Mouse (Mus musculus) erythroblast, embryonic 14.5 days (primary cell): ENCODE data around the gene Zfhx3.

Experiments
- GATA1 ChIP-seq: IDR thresholded peaks from 2 replicates; pipeline ENCODE4 v1.6.1; 2012; ENCODE audit warnings: low read length, inconsistent platforms, mixed read lengths
- TAL1 ChIP-seq: IDR thresholded peaks from 3 replicates; pipeline ENCODE4 v1.6.1; 2012; ENCODE audit warnings: low read length, inconsistent platforms, mixed read lengths

DNA sequence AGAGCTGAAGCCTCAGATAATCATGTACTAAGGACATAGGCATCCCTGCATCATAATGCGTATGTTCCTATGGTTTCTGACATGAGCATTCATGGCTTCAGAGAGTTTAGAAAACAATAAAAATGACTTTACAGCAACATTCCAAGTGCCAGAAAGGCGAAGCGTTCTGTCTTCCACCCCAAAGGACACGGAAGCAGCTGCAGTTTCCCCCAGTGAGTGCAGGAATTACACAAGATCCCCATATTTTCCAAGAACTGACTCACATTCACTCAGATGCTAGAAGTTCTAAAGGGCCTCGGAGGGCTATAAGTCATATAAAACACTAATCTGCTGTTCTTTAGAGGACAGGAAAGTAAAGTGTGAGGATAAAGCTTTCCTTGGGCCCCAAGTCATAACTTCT, 75.3 kb downstream of the Zfhx3 start:
- TF ChIP-seq GATA1: no peak
- TF ChIP-seq TAL1: no peak
